Mouse (Mus musculus): ENCODE measurements around the gene Ak5. TPM values are rescaled to one million over a fixed set of nuclear protein-coding genes. Genes with fewer than 3 reads are reported as not detected.
"Not testable (repeated sequence)": the region's sequence is repeated elsewhere in the genome, so short reads cannot be mapped to it uniquely, and the experiment has no call there.

Gene Ak5
- polyA plus RNA-seq, 1 experiment: 3.4 TPM

DNA sequence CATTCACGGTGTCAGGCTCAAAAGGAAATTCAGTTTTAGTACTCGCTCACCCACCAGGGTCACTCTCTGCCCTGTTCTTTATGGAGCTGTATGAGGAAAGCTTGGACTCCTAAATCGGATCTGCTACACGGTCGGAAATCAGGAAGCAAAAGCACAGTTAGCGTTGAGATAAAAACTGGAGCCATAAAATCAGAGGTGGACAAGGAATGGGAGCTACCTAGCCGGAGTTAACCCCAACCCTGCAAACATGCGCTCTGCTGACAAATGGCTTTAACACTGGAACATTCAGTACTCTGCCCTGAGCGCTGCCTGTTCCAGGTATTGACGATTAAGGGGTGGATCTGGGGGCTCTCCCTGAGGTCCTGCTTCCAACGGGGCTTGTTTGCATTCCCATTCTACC is 47.6 kb downstream of the Ak5 start:
- peak; percentile 29 for DNase-seq (ENCODE audit: low read depth)

DNA sequence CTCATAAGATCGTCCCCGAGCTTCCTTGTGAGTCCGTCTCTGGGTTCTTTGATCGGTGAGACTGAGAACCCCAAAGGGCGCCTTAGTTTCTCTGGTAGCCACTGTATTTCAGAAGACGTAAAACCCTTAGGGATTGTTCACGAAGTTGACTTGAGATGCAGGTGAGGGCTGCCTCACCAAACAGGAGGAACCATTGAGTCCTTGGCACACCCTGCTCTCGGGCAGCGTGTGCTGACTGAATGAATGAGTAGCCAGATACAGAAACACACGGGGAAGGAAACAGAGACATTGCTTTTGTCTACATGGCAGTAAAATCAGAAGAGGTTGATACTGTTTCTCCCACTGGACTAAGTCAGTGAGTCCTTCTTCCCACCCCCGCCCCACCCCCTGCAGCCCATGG is 48.1 kb downstream of the Ak5 start:
- TF ChIP-seq CTCF (IDR thresholded peaks at IDR 0.05; ENCODE audit: borderline replicate concordance, extremely low read depth, insufficient read depth, insufficient read length) (no peak), POLR2A (IDR thresholded peaks at IDR 0.05; ENCODE audit: borderline replicate concordance, extremely low read depth, insufficient read depth, insufficient read length, poor library complexity, severe bottlenecking) (no peak)
- DNase-seq (ENCODE audit: low read depth): no peak

More for the DNA sequence above, 47.6 kb downstream of the Ak5 start:
- TF ChIP-seq POLR2A (IDR thresholded peaks at IDR 0.05; ENCODE audit: borderline replicate concordance, extremely low read depth, insufficient read depth, insufficient read length, poor library complexity, severe bottlenecking): no peak
- no peak for TF ChIP-seq CTCF (IDR thresholded peaks at IDR 0.05; ENCODE audit: borderline replicate concordance, extremely low read depth, insufficient read depth, insufficient read length)

DNA sequence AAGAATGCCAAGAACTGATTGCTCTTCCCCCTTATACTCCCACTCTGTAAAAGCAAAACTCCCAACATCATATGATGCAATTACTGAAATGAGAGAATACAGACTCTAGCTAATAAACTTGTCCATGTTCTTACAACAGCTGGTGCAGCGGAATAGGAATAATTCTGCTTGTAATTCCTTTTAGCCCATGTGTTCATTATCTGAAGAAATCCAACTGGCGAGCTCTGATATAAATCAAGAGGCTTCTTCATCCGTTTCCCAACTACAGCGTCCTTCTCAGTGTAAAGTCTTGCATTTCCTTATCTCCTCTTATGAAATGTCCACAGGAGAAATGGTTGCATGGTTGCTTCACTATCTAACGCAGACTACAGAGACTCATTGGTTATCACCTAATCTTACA is 59.1 kb downstream of the Ak5 start:
- TF ChIP-seq POLR2A (IDR thresholded peaks at IDR 0.05; ENCODE audit: borderline replicate concordance, extremely low read depth, insufficient read depth, insufficient read length, poor library complexity, severe bottlenecking): no peak

DNA sequence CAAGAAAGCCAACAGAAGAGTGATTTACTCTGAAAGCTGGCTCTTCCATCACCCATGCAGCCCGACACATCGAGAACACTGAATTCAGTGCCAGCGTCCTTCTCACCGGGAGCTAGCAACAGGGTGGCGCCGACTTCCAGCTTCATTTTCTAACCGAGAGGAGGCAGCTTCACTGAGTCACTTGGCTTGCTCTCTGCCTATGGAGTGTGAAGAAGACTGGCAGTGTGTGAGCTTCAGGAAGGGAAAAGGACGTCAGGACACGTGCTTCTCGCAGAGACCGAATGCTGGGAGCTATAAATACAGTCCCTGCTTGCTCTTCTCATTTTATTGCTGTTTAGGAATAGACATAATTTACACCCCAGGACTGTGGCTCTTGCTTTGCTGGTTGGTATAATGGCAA is 62.3 kb downstream of the Ak5 start:
- TF ChIP-seq CTCF (IDR thresholded peaks at IDR 0.05; ENCODE audit: borderline replicate concordance, extremely low read depth, insufficient read depth, insufficient read length) (no peak), POLR2A (IDR thresholded peaks at IDR 0.05; ENCODE audit: borderline replicate concordance, extremely low read depth, insufficient read depth, insufficient read length, poor library complexity, severe bottlenecking) (no peak)
- peak; percentile 36 for DNase-seq (ENCODE audit: low read depth)

More for the DNA sequence above, 59.1 kb downstream of the Ak5 start:
- no peak for DNase-seq (ENCODE audit: low read depth)

DNA sequence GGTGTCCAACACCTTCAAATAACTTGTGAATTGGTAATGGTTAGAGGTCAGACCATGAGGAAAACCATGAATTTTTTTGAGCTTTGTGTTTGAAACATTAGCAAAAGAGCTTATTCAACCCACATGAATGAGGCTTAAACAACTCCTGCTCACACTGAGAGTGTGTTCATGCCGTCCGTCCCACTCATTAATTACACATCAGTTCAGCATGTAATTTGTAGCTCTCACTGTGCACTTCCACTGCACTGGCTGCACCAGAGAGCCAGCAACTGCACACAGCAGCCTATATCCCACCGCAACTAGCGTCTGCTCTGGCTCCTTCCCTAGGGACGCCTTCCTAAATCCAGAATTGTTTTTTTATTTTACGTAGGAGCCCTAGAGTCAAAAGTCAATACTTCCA is 68.5 kb downstream of the Ak5 start:
- TF ChIP-seq POLR2A (IDR thresholded peaks at IDR 0.05; ENCODE audit: borderline replicate concordance, extremely low read depth, insufficient read depth, insufficient read length, poor library complexity, severe bottlenecking) (no peak), CTCF (IDR thresholded peaks at IDR 0.05; ENCODE audit: borderline replicate concordance, extremely low read depth, insufficient read depth, insufficient read length) (no peak)
- DNase-seq (ENCODE audit: low read depth): peak; percentile 61

DNA sequence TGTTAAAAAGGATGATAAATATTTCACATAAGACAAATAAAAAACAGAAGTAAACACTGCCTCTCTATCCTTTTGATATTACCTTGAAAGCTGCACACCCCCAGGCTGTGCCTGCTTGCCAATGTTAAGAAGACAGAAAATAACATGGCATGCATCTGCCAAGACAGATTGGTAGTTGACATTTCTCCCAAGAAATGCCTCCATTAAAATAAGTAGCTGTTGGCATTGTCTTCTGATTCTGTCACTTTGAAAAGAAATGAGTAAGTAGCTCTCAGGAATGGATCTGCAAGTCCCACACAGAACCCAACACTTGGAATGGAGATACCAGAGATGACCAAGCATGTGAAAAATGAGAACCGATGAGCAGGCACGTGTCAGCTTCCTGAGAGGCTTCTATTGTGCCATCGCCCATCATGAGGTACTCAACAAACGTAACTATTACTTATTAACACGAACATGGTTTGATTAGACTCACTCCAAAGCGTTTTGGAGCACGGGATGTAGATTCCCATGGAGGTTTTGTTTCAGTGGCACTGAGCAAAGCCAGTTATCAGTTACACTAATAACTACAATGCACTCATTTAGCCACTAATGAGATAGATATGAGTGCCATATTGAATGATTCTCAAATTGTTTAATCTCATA is 71.6 kb downstream of the Ak5 start:
- peak; percentile 39 for DNase-seq (ENCODE audit: low read depth)

DNA sequence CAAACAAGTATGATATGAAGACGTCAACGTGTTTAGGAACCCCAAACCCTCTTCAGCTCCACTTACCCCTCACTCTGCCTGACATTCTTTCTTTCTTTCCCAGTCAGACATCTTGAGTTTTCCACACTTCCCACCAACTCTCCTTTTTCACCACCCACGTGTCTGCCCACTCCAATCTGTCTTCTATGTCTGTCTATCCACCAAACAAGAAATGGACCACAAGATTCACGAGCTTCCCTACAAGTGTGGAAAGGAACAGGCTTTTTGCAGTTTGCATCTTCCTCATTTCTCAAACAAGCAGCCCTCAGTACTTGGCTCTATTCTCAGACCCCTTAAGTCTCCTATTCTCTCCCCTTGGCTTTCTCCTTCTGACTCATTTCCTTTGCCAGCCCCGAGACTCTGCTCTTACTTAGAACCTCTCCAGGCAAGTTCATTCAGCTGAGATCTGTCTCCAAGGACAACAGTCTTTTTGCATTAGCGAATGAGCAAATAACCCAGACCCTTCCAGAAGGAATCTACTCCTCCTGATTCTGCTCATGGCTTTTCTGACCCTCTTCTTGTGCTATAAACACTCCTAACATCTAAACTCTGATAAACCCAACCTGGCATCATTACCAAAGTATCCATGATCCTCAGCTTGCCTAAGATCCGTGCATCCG is 75.3 kb downstream of the Ak5 start:
- no peak for DNase-seq (ENCODE audit: low read depth)
- TF ChIP-seq CTCF (IDR thresholded peaks at IDR 0.05; ENCODE audit: borderline replicate concordance, extremely low read depth, insufficient read depth, insufficient read length): no peak
- TF ChIP-seq POLR2A (IDR thresholded peaks at IDR 0.05; ENCODE audit: borderline replicate concordance, extremely low read depth, insufficient read depth, insufficient read length, poor library complexity, severe bottlenecking): no peak

More for the DNA sequence above, 71.6 kb downstream of the Ak5 start:
- TF ChIP-seq CTCF (IDR thresholded peaks at IDR 0.05; ENCODE audit: borderline replicate concordance, extremely low read depth, insufficient read depth, insufficient read length): no peak
- no peak for TF ChIP-seq POLR2A (IDR thresholded peaks at IDR 0.05; ENCODE audit: borderline replicate concordance, extremely low read depth, insufficient read depth, insufficient read length, poor library complexity, severe bottlenecking)

DNA sequence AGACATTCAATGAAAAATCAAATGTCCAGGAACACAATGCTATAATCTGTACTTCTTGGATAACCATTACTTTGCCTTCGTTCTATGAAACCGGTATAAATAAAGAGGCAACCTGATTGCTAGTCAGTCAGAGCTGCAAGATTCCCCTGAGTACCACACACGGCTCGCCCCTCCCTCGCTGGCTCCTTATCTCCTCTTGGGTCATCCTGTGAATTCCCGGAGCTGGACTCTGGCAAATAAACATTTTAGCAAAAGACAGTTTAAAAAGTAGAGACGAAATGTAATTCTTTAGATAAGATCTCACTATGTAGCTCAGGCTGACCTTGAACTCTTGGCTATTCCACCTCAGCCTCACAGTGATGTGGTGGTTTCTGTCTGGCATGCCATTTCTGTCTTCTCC is 77.7 kb downstream of the Ak5 start:
- DNase-seq (ENCODE audit: low read depth): no peak
- TF ChIP-seq POLR2A (IDR thresholded peaks at IDR 0.05; ENCODE audit: borderline replicate concordance, extremely low read depth, insufficient read depth, insufficient read length, poor library complexity, severe bottlenecking): no peak
- TF ChIP-seq CTCF (IDR thresholded peaks at IDR 0.05; ENCODE audit: borderline replicate concordance, extremely low read depth, insufficient read depth, insufficient read length): no peak

DNA sequence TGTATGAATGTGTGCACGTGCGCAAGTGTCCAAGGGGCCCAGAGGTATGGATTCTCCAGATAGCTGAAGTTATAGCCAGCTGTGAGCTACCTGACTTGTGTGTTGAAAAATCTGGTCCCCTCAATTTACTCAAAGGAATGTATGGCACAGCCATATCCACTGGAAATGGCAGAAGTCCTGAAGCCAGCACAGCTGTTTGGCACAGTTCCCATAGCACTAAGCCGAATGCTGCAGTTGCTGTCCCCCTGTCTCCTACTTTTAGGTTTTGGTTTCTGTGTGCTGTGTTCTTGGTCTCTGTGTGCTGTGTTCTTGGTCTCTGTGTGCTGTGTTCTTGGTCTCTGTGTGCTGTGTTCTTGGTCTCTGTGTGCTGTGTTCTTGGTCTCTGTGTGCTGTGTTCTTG is 79.1 kb downstream of the Ak5 start:
- DNase-seq (ENCODE audit: low read depth): not testable (repeated sequence)

DNA sequence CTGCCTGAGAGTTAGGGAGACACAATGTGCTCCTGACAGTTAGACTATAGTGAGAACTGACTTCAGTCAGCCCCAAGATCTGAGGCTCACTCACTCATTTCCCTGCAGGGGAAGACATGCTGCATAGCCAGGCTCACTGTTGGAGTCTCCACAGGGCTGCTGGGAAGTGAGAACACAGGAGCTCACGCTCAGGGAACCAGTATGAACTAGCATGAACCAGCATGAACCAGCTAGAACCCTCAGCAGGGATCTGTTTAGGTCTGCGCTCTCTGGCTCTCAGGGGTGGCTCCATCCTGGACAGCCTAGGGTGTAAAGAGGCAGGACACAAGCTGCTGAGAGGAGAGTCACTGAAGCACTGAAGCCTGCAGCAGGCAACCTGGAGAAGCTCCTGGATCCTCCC is 81.2 kb downstream of the Ak5 start:
- TF ChIP-seq POLR2A (IDR thresholded peaks at IDR 0.05; ENCODE audit: borderline replicate concordance, extremely low read depth, insufficient read depth, insufficient read length, poor library complexity, severe bottlenecking): no peak
- no peak for TF ChIP-seq CTCF (IDR thresholded peaks at IDR 0.05; ENCODE audit: borderline replicate concordance, extremely low read depth, insufficient read depth, insufficient read length)
- no peak for DNase-seq (ENCODE audit: low read depth)

DNA sequence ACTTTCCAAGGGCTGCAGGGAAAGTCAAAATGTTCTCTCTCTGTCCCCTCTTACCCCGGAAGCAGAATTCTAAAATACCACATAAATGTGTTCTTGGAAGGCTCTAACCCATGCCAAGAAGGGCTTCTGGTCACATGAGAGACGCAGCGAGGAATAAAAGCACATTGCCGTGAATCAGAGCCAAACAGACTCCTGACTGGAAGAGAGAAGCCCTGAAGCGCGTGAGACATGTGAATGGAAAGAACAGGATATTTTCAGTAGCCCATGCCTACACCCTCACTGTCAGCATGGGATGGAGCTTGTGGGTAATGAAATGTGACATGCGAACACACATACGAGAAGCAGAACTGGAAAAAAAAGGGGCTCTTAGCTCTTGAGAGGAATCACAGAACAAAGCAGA is 82.0 kb downstream of the Ak5 start:
- DNase-seq (ENCODE audit: low read depth): no peak
- no peak for TF ChIP-seq POLR2A (IDR thresholded peaks at IDR 0.05; ENCODE audit: borderline replicate concordance, extremely low read depth, insufficient read depth, insufficient read length, poor library complexity, severe bottlenecking)
- TF ChIP-seq CTCF (IDR thresholded peaks at IDR 0.05; ENCODE audit: borderline replicate concordance, extremely low read depth, insufficient read depth, insufficient read length): no peak

DNA sequence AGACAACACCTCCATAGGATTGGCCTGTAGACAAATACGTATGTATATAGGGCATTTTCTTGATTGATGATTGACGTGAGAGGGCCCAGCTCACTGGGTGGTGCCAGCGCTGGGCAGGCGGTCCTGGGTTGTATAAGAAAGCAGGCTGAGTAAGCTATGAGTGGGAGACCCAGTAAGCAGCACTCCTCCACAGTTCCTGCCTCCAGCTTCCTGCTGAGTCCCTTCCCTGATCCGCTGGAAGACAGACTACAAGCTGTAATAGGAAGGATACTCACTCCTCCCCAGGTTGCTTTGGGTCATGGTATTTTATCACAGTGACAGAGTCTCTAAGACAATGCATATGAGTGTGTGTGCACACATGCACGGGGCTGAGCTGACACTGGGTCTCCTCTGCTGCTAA is 82.6 kb downstream of the Ak5 start:
- no peak for DNase-seq (ENCODE audit: low read depth)
- TF ChIP-seq CTCF (IDR thresholded peaks at IDR 0.05; ENCODE audit: borderline replicate concordance, extremely low read depth, insufficient read depth, insufficient read length): no peak
- no peak for TF ChIP-seq POLR2A (IDR thresholded peaks at IDR 0.05; ENCODE audit: borderline replicate concordance, extremely low read depth, insufficient read depth, insufficient read length, poor library complexity, severe bottlenecking)

Measured in brain, embryonic 14.5 days (tissue).